Mouse (Mus musculus): ENCODE data around the gene Igfbp6. TPM values are rescaled to one million over a fixed set of nuclear protein-coding genes. Genes with fewer than 3 reads are reported as not detected.

The Igfbp6 gene
- polyA plus RNA-seq, 1 experiment from 2014 or later: not detected

- no peak overlapping the region for H3K4me3 ChIP-seq (ENCODE audit: inconsistent target)
These were observed 38.8 kb upstream of the Igfbp6 start for GRCm38 (mm10) chr15:102105360-102105759.

GRCm38 (mm10) chr15:102105764-102106730, 38.1 kb upstream of the Igfbp6 start:
- H3K27ac ChIP-seq: no peak overlapping the region
- no peaks in the 10 kb centered on the region for H3K36me3 ChIP-seq (ENCODE audit: inconsistent target)
- no peaks in the 10 kb centered on the region for H3K79me2 ChIP-seq (ENCODE audit: inconsistent target)
- no peak overlapping the region for H3K4me3 ChIP-seq (ENCODE audit: inconsistent target)
- WGBS (ENCODE audit: missing documents): 19% methylated on average over 16 of the region's 18 CpGs

More at GRCm38 (mm10) chr15:102105360-102105759, 38.8 kb upstream of the Igfbp6 start:
- H3K36me3 ChIP-seq (ENCODE audit: inconsistent target): no peaks in the 10 kb centered on the region
- WGBS (ENCODE audit: missing documents): 8% methylated on average over 5 of the region's 5 CpGs
- H3K27ac ChIP-seq: no peak overlapping the region
- H3K79me2 ChIP-seq (ENCODE audit: inconsistent target): no peaks in the 10 kb centered on the region

GRCm38 (mm10) chr15:102106754-102107456, 37.3 kb upstream of the Igfbp6 start:
- 52% methylated on average over 38 of the region's 38 CpGs for whole genome bisulfite sequencing (ENCODE audit: missing documents)
- Histone ChIP-seq H3K4me3 (ENCODE audit: inconsistent target) (no peak overlapping the region), H3K27ac (no peak overlapping the region), H3K79me2 (ENCODE audit: inconsistent target) (no peaks in the 10 kb centered on the region), H3K36me3 (ENCODE audit: inconsistent target) (no peaks in the 10 kb centered on the region)

- no peak overlapping the region for H3K27ac ChIP-seq
- WGBS (ENCODE audit: missing documents): 47% methylated on average over 13 of the region's 13 CpGs
- no peak overlapping the region for H3K4me3 ChIP-seq (ENCODE audit: inconsistent target)
- no peaks in the 10 kb centered on the region for H3K36me3 ChIP-seq (ENCODE audit: inconsistent target)
- H3K79me2 ChIP-seq (ENCODE audit: inconsistent target): no peaks in the 10 kb centered on the region
These were observed 36.2 kb upstream of the Igfbp6 start for GRCm38 (mm10) chr15:102107689-102108573.

GRCm38 (mm10) chr15:102108651-102109525, 35.3 kb upstream of the Igfbp6 start:
- Histone ChIP-seq H3K36me3 (ENCODE audit: inconsistent target) (no peaks in the 10 kb centered on the region), H3K27ac (no peak overlapping the region), H3K4me3 (ENCODE audit: inconsistent target) (no peak overlapping the region), H3K79me2 (ENCODE audit: inconsistent target) (no peaks in the 10 kb centered on the region)
- 49% methylated on average over 18 of the region's 18 CpGs for WGBS (ENCODE audit: missing documents)

GRCm38 (mm10) chr15:102110271-102110670, 33.9 kb upstream of the Igfbp6 start:
- H3K36me3 ChIP-seq (ENCODE audit: inconsistent target): no peaks in the 10 kb centered on the region
- 91% methylated on average over 7 of the region's 7 CpGs for WGBS (ENCODE audit: missing documents)
- no peak overlapping the region for H3K27ac ChIP-seq
- H3K79me2 ChIP-seq (ENCODE audit: inconsistent target): no peaks in the 10 kb centered on the region
- H3K4me3 ChIP-seq (ENCODE audit: inconsistent target): no peak overlapping the region

GRCm38 (mm10) chr15:102110701-102111494, 33.3 kb upstream of the Igfbp6 start:
- no peaks in the 10 kb centered on the region for H3K36me3 ChIP-seq (ENCODE audit: inconsistent target)
- no peak overlapping the region for H3K4me3 ChIP-seq (ENCODE audit: inconsistent target)
- H3K79me2 ChIP-seq (ENCODE audit: inconsistent target): no peaks in the 10 kb centered on the region
- no peak overlapping the region for H3K27ac ChIP-seq
- 87% methylated on average over 29 of the region's 29 CpGs for WGBS (ENCODE audit: missing documents)

- 93% methylated on average over 11 of the region's 11 CpGs for WGBS (ENCODE audit: missing documents)
- Histone ChIP-seq H3K36me3 (ENCODE audit: inconsistent target) (no peaks in the 10 kb centered on the region), H3K79me2 (ENCODE audit: inconsistent target) (no peaks in the 10 kb centered on the region), H3K27ac (no peak overlapping the region), H3K4me3 (ENCODE audit: inconsistent target) (no peak overlapping the region)
These were observed 32.7 kb upstream of the Igfbp6 start for GRCm38 (mm10) chr15:102111495-102111829.

- WGBS (ENCODE audit: missing documents): 94% methylated on average over 6 of the region's 6 CpGs
- peaks cover 5% of the 10 kb centered on the region for H3K36me3 ChIP-seq (ENCODE audit: inconsistent target)
- no peak overlapping the region for H3K27ac ChIP-seq
- H3K4me3 ChIP-seq (ENCODE audit: inconsistent target): no peak overlapping the region
- H3K79me2 ChIP-seq (ENCODE audit: inconsistent target): no peaks in the 10 kb centered on the region
These were observed 32.0 kb upstream of the Igfbp6 start for GRCm38 (mm10) chr15:102112181-102112580.

- H3K79me2 ChIP-seq (ENCODE audit: inconsistent target): no peaks in the 10 kb centered on the region
- peaks cover 12% of the 10 kb centered on the region for H3K36me3 ChIP-seq (ENCODE audit: inconsistent target)
- WGBS (ENCODE audit: missing documents): 62% methylated on average over 8 of the region's 8 CpGs
- H3K27ac ChIP-seq: no peak overlapping the region
- no peak overlapping the region for H3K4me3 ChIP-seq (ENCODE audit: inconsistent target)
These were observed 31.3 kb upstream of the Igfbp6 start for GRCm38 (mm10) chr15:102112827-102113226.

- no peaks in the 10 kb centered on the region for H3K79me2 ChIP-seq (ENCODE audit: inconsistent target)
- H3K4me3 ChIP-seq (ENCODE audit: inconsistent target): no peak overlapping the region
- no peak overlapping the region for H3K27ac ChIP-seq
- 100% methylated on average over 3 of the region's 4 CpGs for WGBS (ENCODE audit: missing documents)
- peaks cover 20% of the 10 kb centered on the region for H3K36me3 ChIP-seq (ENCODE audit: inconsistent target)
These were observed 30.5 kb upstream of the Igfbp6 start for GRCm38 (mm10) chr15:102113674-102114073.

- Histone ChIP-seq H3K36me3 (ENCODE audit: inconsistent target) (peaks cover 31% of the 10 kb centered on the region), H3K27ac (no peak overlapping the region), H3K79me2 (ENCODE audit: inconsistent target) (no peaks in the 10 kb centered on the region), H3K4me3 (ENCODE audit: inconsistent target) (no peak overlapping the region)
- WGBS (ENCODE audit: missing documents): 93% methylated on average over 7 of the region's 7 CpGs
These were observed 29.4 kb upstream of the Igfbp6 start for GRCm38 (mm10) chr15:102114651-102115260.
